Mouse (Mus musculus): ENCODE measurements around the gene Frmd6. TPM values are rescaled to one million over a fixed set of nuclear protein-coding genes. Genes with fewer than 3 reads are reported as not detected.

Gene Frmd6
- polyA plus RNA-seq, 1 experiment from 2014 or later: 12.5 TPM

DNA sequence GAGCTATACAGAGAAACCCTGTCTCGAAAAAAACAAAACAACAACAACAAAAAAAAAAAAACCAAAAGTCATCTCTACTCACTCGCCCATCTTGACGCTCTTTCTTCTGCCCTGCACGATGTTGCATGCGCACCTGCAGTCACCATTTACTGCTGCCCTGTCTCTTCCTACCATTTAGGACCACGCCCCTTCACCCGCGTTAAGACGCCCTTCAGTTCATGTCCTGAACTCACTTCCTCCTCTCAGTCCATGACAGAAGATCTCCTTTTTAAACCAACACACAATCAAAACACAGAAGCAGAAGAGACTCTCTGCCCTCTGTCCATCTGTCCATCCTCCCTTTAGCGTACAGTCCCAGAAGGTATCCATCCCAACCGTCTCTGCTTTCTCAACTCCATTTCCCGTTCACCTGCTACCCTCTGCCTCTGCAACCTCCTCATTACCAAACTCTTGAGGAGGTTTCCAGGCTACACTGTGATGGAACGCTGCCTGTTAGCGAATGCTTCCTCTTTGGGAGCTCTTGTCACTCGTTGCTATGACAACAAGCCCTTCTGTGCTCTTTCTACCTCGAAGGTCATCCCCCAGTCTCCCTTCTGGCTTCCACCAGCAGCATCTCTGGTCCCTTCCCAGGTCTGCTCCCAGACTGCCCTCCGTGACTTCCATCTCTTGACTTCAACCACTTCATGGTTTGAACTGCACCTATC lies 86.5 kb downstream of the Frmd6 start:
- 74% methylated on average over 17 of the region's 17 CpGs for WGBS
- H3K9ac ChIP-seq (replicated peaks; ENCODE audit: low read depth, low read length): no peak overlapping the region
- H3K4me2 ChIP-seq (ENCODE audit: low read length): no peak overlapping the region
- no peak overlapping the region for H3K27ac ChIP-seq (ENCODE audit: low read length)
- no peak for ATAC-seq
- H3K9me3 ChIP-seq (ENCODE audit: control insufficient read depth, low read length): no peaks in the 10 kb centered on the region
- H3K4me1 ChIP-seq (replicated peaks; ENCODE audit: control insufficient read depth, insufficient read depth, low read length): no peaks in the 10 kb centered on the region; the same call in 1 of the 2 replicates
- no peak overlapping the region for H3K4me3 ChIP-seq (replicated peaks; ENCODE audit: low read length)
- H3K27me3 ChIP-seq (replicated peaks; ENCODE audit: control insufficient read depth, insufficient read depth, low read length): no peaks in the 10 kb centered on the region
- H3K36me3 ChIP-seq (ENCODE audit: control insufficient read depth, insufficient read depth): no peaks in the 10 kb centered on the region

DNA sequence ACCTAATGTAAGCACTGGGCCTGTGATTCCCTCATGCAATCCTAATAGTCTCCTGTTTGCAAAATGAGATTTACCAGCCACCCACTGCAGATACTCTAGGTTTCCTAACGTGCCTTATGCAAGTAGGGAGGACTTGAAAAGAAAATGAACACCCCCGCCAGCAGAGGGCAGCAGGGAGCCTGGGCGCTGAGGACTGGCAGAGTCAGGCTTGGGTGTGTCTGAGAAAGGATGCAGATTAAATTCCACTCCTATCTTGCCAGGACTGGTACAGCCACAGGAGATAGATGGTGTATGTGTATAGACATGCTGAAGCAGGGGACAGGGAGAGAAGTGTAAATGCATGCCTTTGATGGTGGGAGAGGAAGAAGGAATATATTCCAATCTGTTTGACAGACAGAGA lies 88.1 kb downstream of the Frmd6 start:
- no peak for ATAC-seq
- H3K9ac ChIP-seq (replicated peaks; ENCODE audit: low read depth, low read length): no peak overlapping the region
- H3K4me1 ChIP-seq (replicated peaks; ENCODE audit: control insufficient read depth, insufficient read depth, low read length): no peaks in the 10 kb centered on the region; the same call in 1 of the 2 replicates
- H3K27ac ChIP-seq (ENCODE audit: low read length): no peak overlapping the region
- no peak overlapping the region for H3K4me2 ChIP-seq (ENCODE audit: low read length)
- no peaks in the 10 kb centered on the region for H3K9me3 ChIP-seq (ENCODE audit: control insufficient read depth, low read length)
- H3K4me3 ChIP-seq (replicated peaks; ENCODE audit: low read length): no peak overlapping the region
- 51% methylated on average over 3 of the region's 3 CpGs for WGBS
- H3K27me3 ChIP-seq (replicated peaks; ENCODE audit: control insufficient read depth, insufficient read depth, low read length): no peaks in the 10 kb centered on the region
- no peaks in the 10 kb centered on the region for H3K36me3 ChIP-seq (ENCODE audit: control insufficient read depth, insufficient read depth)

DNA sequence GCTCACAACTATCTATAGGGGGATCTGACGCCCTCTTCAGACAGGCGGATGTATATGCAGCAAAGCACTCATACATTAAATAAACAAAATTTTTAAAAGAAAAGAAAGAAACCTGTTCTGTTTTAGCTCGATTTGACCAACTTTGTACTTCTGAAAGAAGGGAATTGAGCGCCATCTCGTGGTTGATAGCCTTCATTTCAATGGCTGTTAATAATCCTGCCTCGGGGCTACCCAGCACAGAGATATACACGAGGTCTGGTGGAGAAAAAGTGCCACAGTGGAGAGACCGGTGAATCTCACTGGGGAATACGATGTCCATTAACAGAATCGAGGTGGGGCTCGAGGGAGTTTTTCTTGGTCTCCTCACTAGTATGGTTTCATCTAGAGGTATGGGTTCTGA lies 89.1 kb downstream of the Frmd6 start:
- no peak for ATAC-seq
- Histone ChIP-seq H3K4me3 (replicated peaks; ENCODE audit: low read length) (no peak overlapping the region), H3K9me3 (ENCODE audit: control insufficient read depth, low read length) (no peaks in the 10 kb centered on the region), H3K4me1 (replicated peaks; ENCODE audit: control insufficient read depth, insufficient read depth, low read length) (no peaks in the 10 kb centered on the region; the same call in 1 of the 2 replicates), H3K9ac (replicated peaks; ENCODE audit: low read depth, low read length) (no peak overlapping the region), H3K36me3 (ENCODE audit: control insufficient read depth, insufficient read depth) (no peaks in the 10 kb centered on the region), H3K27me3 (replicated peaks; ENCODE audit: control insufficient read depth, insufficient read depth, low read length) (no peaks in the 10 kb centered on the region), H3K4me2 (ENCODE audit: low read length) (no peak overlapping the region), H3K27ac (ENCODE audit: low read length) (no peak overlapping the region)
- WGBS: 52% methylated on average over 11 of the region's 11 CpGs

DNA sequence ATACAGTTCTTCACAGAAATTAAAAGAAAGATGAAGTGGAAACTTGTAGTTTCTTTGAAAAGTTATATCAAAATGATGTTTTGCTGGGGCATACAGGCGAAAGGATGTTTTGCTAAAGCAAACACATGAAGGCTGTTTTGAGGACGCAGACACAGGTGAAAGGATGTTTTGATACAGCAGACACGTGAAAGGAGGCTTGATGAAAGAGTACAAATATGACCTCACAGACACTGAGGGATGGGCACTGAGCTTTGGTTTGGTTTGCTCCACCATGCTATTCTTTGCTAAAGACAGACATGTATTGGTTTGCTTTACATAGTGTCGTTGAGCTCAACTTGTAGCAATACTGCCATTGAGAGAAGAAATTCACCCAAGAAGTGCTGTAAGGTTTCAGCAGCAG lies 104.5 kb downstream of the Frmd6 start:
- Histone ChIP-seq H3K4me3 (replicated peaks; ENCODE audit: low read length) (no peak overlapping the region), H3K9me3 (ENCODE audit: control insufficient read depth, low read length) (no peaks in the 10 kb centered on the region), H3K4me2 (ENCODE audit: low read length) (no peak overlapping the region), H3K4me1 (replicated peaks; ENCODE audit: control insufficient read depth, insufficient read depth, low read length) (no peaks in the 10 kb centered on the region), H3K27ac (ENCODE audit: low read length) (no peak overlapping the region), H3K36me3 (ENCODE audit: control insufficient read depth, insufficient read depth) (no peaks in the 10 kb centered on the region), H3K9ac (replicated peaks; ENCODE audit: low read depth, low read length) (no peak overlapping the region), H3K27me3 (replicated peaks; ENCODE audit: control insufficient read depth, insufficient read depth, low read length) (no peaks in the 10 kb centered on the region)
- WGBS: 86% methylated on average over 4 of the region's 4 CpGs
- no peak for ATAC-seq

DNA sequence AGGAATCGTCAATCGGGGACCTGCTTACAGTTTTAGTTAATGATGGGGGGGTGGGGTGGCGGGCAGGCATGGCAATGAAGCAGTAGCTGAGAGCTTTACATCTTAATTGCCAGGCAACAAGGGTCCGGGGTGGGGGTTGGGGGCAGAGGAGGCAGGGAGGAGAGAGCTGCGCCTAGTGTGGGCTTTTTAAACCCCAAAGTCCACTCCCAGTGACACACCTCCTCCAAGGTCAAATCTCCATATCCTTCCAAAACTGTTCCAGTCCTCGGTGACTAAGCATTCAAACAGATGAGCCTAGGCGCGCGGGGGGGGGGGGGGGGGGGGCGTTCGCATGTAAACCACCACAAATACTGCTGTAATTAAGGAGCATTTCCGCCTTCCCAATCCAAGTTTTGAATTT lies 111.8 kb downstream of the Frmd6 start:
- Histone ChIP-seq H3K9me3 (ENCODE audit: control insufficient read depth, low read length) (no peaks in the 10 kb centered on the region), H3K4me3 (replicated peaks; ENCODE audit: low read length) (peak overlapping the region; percentile 60), H3K4me1 (replicated peaks; ENCODE audit: control insufficient read depth, insufficient read depth, low read length) (peaks cover 9% of the 10 kb centered on the region), H3K4me2 (ENCODE audit: low read length) (peak overlapping the region; percentile 59), H3K9ac (replicated peaks; ENCODE audit: low read depth, low read length) (peak overlapping the region; percentile 49), H3K27ac (ENCODE audit: low read length) (peak overlapping the region; percentile 86), H3K27me3 (replicated peaks; ENCODE audit: control insufficient read depth, insufficient read depth, low read length) (no peaks in the 10 kb centered on the region), H3K36me3 (ENCODE audit: control insufficient read depth, insufficient read depth) (no peaks in the 10 kb centered on the region)
- ATAC-seq: no peak; the same call in 1 of the 2 replicates
- 7% methylated on average over 10 of the region's 12 CpGs for WGBS

DNA sequence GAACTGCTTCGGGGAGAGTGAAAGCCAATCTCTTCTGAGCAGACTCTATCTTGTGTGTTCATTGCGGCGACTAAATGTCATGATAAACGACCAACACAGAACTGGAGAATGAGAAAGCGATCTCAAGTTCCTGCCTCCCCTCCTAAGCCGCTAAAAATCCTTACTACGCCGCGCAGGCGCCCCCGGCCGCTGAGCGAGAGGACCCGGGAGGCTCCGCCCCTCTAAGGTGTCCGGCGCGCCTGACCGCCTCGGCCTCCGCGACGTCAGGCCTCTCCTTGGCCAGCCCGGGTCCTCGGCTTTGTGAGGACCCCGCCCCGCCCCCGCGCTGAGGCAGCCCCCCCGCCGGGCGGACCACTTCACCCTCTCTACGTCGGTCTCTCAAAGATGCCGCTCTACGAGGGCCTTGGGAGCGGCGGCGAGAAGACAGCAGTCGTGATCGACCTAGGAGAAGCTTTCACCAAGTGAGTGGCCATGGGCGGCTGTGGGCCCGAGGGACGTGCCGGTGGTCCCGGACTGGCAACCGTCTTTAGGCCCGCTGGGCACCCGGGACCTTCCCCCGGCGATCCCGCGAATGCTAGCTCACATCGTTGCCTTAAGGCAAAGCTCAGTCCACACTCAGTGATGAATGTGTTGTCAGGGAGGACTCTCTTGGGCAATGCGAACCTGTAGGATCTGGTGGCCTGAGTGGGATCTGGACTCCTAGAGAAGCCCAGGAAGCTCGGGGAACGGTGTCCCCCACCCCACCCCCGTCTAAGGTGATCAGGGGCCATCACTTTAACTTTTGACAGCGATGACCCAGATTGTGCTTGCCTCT lies 112.5 kb downstream of the Frmd6 start, which contains the start of gene Actr10:
Actr10 (plus strand) TSS at position 287 of the 814 bp plus-strand sequence.
- H3K4me3 ChIP-seq (replicated peaks; ENCODE audit: low read length): peak within 1 kb of the TSS; percentile 60
- no peaks in the 10 kb centered on the region for H3K9me3 ChIP-seq (ENCODE audit: control insufficient read depth, low read length)
- H3K27me3 ChIP-seq (replicated peaks; ENCODE audit: control insufficient read depth, insufficient read depth, low read length): no peaks in the 10 kb centered on the region
- H3K4me1 ChIP-seq (replicated peaks; ENCODE audit: control insufficient read depth, insufficient read depth, low read length): peaks cover 9% of the 10 kb centered on the region
- peaks cover 4% of the 10 kb centered on the region for H3K36me3 ChIP-seq (ENCODE audit: control insufficient read depth, insufficient read depth)
- peak; percentile 99 for ATAC-seq
- peak within 1 kb of the TSS; percentile 62 for H3K9ac ChIP-seq (replicated peaks; ENCODE audit: low read depth, low read length)
- WGBS: under 1% methylated on average over 59 of the region's 59 CpGs
- H3K4me2 ChIP-seq (ENCODE audit: low read length): peak within 1 kb of the TSS; percentile 72
- H3K27ac ChIP-seq (ENCODE audit: low read length): peak within 1 kb of the TSS; percentile 86

DNA sequence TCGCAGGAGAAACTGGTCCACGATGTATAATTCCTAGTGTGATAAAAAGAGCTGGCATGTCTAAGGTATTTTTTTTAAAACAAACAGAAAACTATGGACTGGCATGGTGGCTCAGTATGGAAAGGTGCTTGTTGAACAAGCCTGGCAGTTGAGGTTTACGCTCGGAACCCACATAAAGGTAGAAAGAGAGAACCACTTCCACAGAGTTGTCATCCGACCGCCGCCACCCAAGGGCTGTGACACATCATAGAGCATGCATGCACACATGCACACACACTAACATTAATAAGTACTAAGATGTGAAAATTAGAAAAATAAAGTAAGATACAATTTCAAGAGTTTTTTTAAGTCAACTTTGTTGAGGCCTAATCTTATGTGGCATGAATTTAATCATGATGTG lies 115.5 kb downstream of the Frmd6 start:
- Histone ChIP-seq H3K4me1 (replicated peaks; ENCODE audit: control insufficient read depth, insufficient read depth, low read length) (peaks cover 9% of the 10 kb centered on the region), H3K4me2 (ENCODE audit: low read length) (no peak overlapping the region), H3K27ac (ENCODE audit: low read length) (no peak overlapping the region), H3K9me3 (ENCODE audit: control insufficient read depth, low read length) (no peaks in the 10 kb centered on the region), H3K36me3 (ENCODE audit: control insufficient read depth, insufficient read depth) (peaks cover 9% of the 10 kb centered on the region), H3K9ac (replicated peaks; ENCODE audit: low read depth, low read length) (no peak overlapping the region), H3K27me3 (replicated peaks; ENCODE audit: control insufficient read depth, insufficient read depth, low read length) (no peaks in the 10 kb centered on the region), H3K4me3 (replicated peaks; ENCODE audit: low read length) (no peak overlapping the region)
- WGBS: 99% methylated on average over 7 of the region's 7 CpGs
- no peak for ATAC-seq

DNA sequence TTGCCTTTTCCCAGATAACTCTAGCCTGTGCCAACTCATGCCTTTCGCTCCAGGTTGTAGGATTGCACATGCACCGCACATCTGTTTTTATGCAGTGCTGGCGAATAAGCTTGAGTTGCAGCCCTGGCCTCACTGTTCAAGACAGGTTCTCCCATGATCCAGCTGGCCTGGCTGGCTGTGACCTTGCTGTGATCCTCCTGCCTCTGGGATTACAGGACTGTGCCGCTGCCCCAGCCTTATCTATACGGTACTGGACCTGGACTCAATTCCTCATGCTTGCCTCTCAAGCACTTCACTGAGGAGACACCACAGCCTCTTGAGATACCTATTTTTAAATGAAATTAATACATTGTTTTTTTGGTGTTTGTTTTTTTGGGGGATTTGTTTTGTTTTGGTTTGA lies 118.9 kb downstream of the Frmd6 start:
- ATAC-seq: no peak
- 95% methylated on average over 5 of the region's 5 CpGs for WGBS
- H3K4me2 ChIP-seq (ENCODE audit: low read length): no peak overlapping the region
- peaks cover 15% of the 10 kb centered on the region for H3K36me3 ChIP-seq (ENCODE audit: control insufficient read depth, insufficient read depth)
- no peak overlapping the region for H3K4me3 ChIP-seq (replicated peaks; ENCODE audit: low read length)
- H3K27me3 ChIP-seq (replicated peaks; ENCODE audit: control insufficient read depth, insufficient read depth, low read length): no peaks in the 10 kb centered on the region
- no peak overlapping the region for H3K9ac ChIP-seq (replicated peaks; ENCODE audit: low read depth, low read length)
- H3K4me1 ChIP-seq (replicated peaks; ENCODE audit: control insufficient read depth, insufficient read depth, low read length): peaks cover 5% of the 10 kb centered on the region
- H3K9me3 ChIP-seq (ENCODE audit: control insufficient read depth, low read length): no peaks in the 10 kb centered on the region
- H3K27ac ChIP-seq (ENCODE audit: low read length): no peak overlapping the region

DNA sequence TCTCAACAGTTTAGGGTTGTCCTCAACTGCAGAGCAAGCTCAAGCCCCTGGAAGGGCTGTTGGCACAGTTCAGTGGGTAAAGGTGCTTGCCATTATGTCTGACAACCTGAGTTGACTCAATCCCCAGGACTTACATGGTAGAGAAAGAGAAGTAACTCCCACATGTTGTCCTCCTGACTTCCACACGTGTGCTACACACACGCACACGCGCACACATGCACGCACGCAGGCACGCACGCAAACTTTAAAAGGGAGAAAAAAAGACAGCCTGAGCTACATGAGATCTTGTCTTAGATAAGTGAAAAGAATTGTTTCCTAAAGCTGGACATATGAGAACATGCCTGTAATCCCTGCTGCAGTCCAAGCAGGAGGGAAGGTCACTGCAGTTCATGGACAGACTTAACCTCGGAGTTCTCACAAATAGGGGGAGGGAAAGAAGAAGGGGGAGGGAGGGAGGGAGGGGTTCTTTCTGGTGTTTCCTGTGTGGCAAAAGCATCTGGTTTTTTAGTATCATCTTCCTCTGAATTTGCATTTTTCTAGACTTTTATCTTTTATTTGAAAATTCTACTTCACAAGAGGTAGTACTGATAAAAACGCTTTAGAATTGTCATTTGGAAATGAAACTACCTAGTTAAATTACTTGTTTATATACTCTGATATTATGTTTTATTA lies 121.4 kb downstream of the Frmd6 start:
- WGBS: 95% methylated on average over 10 of the region's 10 CpGs
- no peaks in the 10 kb centered on the region for H3K4me1 ChIP-seq (replicated peaks; ENCODE audit: control insufficient read depth, insufficient read depth, low read length)
- no peak overlapping the region for H3K4me2 ChIP-seq (ENCODE audit: low read length)
- H3K27ac ChIP-seq (ENCODE audit: low read length): no peak overlapping the region
- H3K9ac ChIP-seq (replicated peaks; ENCODE audit: low read depth, low read length): no peak overlapping the region
- no peaks in the 10 kb centered on the region for H3K27me3 ChIP-seq (replicated peaks; ENCODE audit: control insufficient read depth, insufficient read depth, low read length)
- no peak for ATAC-seq
- peaks cover 22% of the 10 kb centered on the region for H3K36me3 ChIP-seq (ENCODE audit: control insufficient read depth, insufficient read depth)
- no peak overlapping the region for H3K4me3 ChIP-seq (replicated peaks; ENCODE audit: low read length)
- no peaks in the 10 kb centered on the region for H3K9me3 ChIP-seq (ENCODE audit: control insufficient read depth, low read length)

Measured in forebrain, embryonic 16.5 days (tissue).